Mouse (Mus musculus) spleen, adult 18-20 months (tissue): ENCODE measurements around the gene Mamdc4.

ENCODE experiments used
- DNase-seq, 2 experiments: peaks; one replicate each; pipeline ENCODE4 v3.0.0; 2022; ENCODE audit warnings: mixed read lengths in 2 of 2

The Mamdc4 gene

DNA sequence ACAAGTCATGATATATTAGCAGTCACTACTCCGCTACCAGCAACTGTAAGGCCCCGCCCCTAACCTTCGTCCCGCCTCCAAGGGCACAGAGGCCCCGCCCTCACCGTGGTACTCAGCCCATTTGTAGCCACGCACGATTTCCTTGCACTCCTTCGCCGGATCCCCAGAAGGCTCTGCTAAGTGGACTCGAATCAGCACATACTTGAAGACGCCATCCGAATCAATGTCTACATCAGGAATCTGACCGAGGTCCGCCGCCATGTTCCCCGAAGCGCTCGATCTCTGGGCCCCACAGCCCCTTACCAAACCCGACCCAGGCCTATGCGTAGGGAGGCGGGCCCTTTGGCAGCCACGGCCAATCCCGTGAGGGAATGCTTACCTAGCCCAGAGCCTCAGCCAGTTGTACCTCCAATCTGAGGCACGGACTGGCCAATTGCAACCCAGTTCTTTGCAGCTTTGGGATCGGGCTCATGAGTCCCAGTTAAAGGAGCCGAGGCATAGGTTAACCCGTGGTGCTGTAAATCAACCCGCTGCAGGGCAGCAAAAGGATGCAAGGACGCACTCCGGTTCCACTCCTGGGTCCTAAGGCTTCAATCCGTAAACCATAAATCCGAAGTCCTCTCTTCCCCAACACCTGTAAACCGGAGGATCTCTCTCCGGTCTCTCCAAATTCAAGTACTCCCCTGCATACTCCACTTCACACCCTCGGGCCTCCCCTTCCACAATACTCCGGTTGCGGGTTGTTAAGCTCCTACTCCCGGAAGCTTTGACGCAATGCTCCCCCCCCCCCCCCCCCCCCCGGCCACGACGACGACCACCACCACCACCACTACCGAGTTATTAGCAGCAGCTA lies at the start of gene Mamdc4, which contains the start of gene Phpt1:
Gene Mamdc4 (minus strand): TSS at position 267 of the 853 bp plus-strand sequence.
Gene Phpt1 (minus strand): TSS at position 646 of the 853 bp plus-strand sequence.
- peak; percentile 92 to 98 for DNase-seq

DNA sequence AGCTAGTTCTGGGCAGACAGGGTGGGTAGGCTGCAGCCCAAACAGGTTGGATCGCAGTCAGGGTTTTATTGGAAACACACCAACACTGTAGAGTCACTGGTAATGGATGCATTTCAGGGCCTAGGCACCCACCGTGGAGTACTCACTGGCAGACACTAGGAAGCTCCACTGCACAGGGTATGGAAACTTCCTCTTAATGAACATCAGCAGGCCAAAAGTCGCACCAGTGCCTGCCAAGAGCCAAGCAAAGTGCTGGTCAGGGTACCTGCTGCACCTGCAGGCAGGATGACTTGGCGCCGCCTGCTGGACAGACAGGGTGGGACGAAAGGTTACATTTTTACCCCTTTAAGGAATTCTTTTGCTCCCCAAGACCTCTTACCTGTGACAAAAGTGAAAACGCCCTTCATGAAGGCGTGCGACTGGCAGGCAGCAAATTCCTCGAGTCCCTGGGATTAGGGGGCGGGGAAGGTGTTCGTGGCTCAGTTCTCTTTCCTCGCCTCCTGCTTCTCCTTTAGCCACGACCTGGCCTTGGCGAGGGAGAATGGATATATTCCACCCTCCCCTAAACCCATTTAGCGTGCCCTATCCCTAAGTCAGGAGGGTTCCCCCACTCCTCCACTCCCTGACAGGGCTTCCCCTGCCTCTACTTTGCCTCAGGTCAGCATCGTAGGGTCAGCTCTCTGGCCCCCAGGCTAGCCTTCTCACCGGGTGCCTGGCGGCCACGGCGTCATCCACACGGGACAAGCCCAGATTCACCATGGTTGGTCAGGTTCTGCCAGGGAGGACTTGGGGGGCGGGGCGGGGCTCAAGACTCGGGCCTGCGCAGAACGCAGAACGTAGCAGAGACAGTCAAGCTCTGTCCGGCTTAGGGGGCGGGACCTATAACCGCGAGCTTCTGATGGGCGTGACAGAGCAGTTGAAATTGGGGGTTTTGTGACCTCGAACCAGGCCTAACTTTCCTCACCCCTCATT lies 46.9 kb upstream of the Mamdc4 start, which contains the start of gene Tmem141:
Gene Tmem141 (minus strand): TSS at position 777 of the 972 bp plus-strand sequence.
- peak; percentile 65 to 71 for DNase-seq

DNA sequence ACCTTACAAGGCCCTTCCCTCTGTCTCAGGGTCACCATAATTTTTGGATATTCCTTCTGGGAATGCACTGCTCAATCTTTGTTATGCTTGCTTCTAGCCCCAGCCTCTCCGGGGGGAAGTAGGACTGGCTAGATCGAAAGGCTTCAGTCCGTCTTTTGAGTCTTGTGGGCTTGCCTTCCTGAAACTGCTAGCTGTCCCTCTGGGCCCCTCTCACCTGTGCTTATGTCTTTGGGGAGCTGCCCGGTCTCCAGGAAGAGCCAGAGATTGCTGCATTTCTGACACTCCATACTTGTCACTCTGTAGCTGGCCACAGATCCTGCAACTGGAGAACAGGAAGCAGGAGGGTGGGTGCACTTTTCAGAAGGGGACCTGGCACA lies 46.2 kb upstream of the Mamdc4 start:
- no peak for DNase-seq

DNA sequence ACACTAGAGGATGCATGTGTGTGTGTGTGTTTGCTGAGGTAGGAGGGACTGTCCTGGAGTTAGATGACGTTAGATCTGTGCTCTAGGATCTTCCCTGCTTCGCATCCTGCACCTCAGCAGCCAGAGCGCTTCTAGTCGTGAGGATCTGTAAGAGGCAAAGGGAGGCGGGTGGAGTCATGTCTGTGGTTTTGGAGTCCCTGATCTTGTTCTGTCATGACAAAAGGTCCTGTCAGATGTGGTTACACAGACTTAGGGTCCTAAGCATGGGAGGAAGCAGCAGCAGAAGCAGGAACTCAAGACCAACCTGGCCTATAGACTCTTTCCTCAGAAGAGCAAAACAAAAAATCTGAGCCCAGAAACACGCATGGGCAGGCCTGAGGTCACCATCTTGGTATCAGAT lies 45.7 kb upstream of the Mamdc4 start:
- no peak for DNase-seq

DNA sequence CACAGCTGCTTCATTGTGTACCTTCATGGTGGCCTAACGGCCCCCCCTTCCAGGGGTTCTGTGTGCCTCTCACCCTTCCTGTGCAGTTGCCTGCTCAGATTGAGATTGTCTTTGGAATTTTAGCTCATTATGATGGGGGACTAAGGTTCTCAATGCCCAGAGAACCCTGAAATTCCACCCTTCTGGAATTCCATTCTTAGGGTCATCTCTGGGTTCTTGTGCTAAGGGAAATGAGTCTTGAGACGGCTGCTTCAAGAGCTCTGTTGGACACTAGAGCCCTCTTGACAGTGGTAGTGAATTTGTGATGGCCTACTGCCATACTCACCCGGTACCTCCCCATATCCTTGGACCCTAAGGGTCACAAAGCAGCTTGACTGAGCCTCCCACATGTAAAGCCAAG lies 42.9 kb upstream of the Mamdc4 start, which contains the start of gene Ccdc183:
Gene Ccdc183 (minus strand): TSS at position 101 of the 400 bp plus-strand sequence.
- no peak for DNase-seq

DNA sequence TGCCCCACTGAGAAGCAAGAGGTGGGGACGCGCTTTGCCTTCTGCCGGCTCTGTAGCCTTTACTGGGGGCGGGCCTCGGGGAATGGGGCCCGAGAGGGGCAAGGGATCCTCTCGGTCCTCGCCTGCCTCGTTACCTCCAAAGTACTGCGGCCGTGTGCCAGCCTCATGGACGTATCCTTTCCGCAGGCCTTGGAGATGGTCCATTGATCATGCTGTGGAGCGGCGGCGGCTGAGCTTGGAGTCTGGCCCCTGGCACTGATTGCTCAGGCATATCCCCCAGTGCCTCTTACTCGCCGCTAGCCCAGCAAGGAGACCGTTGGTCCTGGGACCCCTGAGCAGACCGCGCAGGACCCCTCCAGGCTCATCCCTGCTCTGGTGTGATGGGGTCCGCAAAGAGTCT lies 41.8 kb upstream of the Mamdc4 start:
- no peak for DNase-seq

DNA sequence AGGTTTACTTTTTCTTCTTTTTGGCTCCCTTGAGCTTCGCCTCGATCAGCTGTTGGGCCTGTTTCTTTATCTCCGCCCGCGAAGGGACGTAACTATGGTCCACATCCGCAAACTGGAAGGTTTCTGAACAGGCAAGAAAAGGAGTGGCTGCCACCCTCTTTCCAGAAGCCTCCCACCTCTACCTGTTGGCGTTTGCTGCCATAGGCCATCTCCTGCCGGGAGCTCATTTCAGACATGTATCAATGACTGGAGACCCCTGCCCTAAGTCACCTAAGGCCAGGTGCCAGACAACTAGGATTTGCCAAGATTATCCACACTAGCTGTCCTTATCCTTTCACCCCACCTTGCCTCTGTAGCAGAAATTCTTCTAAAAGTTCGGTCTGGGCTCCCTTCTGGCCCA lies 34.0 kb upstream of the Mamdc4 start:
- no peak for DNase-seq

DNA sequence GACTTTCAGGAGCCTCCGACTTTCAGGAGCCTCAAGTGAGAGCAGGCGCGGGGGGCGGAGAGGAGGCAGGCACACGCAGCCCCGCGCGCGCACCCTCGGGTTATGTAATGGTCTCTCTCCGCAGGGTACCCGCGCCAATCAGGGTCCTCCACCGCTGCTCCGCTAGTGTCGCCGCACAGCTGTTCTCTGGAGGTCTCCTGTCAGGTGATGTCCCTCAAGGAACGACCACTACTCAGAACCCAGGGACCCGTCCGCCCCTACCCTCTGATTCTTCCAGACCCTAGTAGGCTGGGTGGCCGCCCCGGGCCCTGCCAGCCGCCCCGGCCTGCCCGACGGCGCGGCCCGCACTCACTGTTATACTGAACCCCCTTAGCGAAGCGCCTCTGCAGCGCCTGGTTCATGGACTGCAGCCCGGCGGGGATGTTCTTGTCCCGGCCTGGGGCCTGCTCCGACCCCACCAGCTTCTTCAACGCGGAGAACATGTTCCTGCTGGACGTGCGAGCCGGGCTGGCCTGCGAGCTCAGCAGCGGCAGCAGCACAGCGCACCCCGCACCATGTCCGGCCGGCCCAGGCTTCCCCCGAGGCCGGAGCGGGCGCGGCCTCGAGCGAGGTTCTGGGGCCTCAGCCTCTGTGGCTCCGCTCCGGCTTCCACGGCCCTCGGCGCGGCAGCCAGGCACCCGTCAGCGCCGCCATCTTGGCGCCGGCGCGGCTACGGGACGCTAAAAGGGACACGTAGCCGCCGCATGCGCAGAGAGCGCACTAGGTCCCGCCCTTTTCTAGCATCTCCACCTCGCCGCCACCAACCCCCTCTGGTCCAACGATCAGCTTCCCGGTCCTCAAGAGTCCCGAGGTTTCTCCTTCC lies 33.3 kb upstream of the Mamdc4 start, which contains the start of gene Rabl6:
Gene Rabl6 (minus strand): TSS at position 761 of the 862 bp plus-strand sequence.
- DNase-seq, result peak; percentile 75 to 86

DNA sequence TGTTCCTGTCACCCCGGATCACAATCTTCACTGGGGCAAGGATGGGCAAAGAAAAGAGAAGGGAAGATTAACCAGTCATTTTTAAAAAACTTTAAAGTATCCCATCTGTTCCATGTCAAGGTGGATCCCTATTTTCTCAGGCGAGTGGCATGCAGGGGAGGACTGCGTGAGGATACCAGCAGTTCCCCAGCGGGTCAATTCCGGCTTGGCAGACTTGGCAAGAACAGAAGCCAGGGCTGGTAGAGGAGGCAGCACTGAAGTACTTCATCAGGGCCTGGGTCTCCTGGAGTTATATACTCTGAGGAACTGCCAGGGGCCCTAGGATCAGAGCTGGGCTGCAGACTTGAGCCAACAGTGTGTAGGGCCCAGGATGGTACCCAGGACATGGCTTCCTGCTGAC lies 27.9 kb upstream of the Mamdc4 start:
- DNase-seq, result no peak

DNA sequence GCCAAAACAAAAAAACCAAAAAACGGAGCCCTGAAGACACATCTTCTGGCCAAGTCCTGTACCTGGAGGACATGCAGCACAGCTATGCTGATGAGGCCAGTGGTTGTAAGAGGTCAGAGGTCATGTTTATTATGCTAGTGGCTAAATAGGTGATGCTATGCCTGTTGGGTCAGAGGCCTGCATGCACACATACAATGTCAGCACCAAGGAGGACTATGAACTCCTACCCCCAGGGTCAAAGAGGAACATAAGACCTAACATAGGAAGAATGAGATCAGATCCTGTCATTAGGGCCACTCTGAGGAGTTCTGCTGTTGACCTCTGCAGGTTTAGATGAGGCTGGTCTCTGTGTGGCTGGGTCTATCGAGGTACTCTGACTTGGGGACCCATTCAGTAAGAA lies 25.4 kb upstream of the Mamdc4 start:
- no peak for DNase-seq

DNA sequence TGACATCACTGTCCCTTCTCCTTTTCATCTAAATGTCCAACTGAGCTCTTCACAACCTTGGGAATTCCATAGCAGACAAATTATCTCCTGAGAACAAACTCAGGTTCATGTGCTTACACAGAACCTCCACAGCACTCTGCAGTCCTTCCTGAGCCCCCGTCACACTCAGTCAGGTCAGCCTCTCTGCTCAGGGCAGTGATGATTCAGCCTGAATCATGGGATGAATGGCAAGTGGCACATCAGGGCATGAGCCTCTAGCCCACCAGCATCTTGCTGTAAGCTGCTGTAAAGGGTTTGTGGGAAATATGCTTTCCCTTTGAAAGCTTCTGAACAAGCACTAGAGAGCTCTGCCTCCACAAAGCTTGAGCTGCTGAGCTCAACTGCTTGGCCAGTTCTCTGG lies 24.1 kb upstream of the Mamdc4 start:
- no peak for DNase-seq

DNA sequence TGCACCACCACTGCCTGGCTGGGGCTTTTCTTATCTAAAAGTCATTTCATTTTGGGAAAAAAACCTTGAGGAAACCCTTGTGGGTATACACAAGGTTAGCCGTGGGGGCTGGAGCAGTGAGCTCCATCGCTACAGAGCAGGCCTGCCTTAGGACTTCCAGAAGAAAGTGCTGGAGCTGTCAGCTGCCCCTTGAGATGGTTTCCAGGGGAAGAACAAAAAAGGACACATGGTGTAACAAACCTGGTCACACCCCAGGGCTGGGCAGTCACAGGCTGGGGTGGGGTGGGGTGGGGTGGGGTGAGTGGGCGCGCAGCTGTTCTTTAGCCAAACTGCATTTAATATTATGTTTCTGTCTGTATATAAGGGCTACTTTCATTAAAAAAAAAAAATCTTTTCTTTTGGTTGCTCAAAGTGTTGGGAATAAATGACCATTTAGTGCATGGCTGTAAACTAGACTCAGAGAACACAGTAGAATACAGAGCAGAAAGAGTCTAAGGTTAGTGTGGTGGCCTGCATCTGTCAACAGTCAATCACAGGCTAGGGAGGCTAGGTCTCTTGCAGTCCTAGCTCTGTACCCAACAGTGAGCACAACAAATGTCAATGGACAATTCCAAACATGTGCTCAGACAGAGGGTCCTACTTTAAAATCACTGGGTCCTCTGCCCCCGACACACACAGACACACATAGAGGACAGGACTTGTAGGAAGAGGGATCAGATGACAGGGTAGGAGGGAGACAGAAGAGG lies 22.3 kb upstream of the Mamdc4 start:
- DNase-seq, result no peak

DNA sequence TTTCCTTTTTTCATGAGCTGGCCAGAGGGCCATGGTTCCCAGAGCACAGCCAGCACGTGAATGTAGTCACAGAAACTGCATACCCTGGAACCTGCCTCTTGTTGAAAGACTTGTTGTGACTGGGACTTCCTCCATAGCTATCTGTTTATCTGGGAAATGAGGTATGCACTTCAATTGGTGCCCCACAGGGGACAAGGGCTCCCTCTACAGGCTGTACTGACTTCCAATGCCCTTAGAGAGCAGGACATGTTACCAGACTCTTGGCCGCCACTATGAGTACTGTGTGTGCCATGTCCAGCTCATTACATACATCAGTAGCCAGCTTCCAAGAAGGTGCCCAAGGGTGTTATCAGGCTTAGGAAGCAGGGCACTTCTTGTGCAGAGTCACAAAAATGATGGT lies 17.2 kb upstream of the Mamdc4 start:
- DNase-seq, result peak in 1 of 2 experiments; percentile 36

DNA sequence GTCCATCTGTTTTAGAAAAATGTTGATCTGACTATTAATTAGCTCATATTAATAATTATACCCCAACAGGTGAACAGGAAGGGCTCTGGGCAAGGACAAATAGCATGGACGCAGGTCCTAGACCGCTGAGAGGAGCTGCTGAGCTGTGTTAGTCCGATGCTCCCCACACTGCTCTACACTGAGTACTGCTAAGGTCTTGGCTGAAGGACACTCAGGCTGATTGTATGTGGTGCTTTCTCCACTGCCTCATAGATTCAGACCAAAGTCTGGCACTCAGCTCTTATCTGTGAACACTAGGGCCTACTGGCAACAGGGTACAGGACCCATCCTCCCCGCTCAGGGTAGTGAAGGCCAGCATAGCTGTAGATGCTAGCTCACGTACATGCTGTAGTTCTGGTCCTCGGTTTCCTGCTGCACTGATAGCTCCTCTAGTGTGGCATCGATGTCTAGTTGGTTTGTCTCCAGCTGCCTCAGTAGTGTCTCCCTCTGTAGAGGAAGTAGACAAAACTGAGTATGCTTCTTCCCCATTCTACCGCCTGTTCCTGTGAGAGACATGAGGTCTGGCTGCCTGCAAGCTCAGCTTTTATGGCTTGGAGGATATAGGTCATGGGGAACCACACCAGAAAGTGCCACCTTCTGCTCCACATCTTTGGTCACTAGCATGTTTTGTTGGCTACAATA lies 13.7 kb upstream of the Mamdc4 start:
- no peak for DNase-seq

DNA sequence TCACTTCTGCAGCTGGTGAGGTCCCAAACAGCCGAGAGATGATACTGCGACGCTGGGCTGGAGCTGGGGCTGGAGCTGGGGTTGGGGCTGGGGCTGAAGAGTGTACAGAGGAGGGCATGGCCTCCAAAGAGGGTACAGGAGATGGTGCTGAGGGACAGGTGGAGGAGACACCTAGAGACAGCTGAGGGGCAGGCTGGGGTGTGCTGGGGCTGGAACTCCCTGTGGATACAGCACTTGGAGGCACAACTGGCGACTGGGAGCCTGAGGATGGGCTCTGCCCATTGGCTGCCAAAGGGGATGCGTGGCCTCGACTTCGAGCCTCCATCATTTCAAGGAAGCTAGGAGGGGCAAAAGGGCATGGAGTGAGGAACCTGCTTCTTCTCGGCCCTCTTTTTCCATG lies 12.6 kb upstream of the Mamdc4 start:
- no peak for DNase-seq

DNA sequence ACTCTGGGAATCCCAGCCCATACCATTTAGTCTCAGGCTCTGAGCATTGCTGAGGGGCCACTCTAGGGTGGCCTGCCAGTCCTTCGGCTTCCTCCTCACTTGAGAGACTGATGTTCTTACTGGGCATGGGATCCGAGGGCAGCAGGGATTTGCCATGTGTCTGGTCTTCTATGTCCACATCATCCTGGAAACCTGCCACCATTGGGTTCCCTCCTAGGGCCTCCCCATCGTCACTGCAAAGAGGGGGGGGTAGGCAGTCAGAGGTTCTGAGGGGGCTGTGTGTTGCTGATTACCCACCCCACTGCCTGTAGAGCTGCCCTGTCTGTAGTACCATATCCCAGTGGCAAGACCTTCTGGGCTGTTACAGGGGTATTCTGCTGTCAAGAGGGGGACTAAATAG lies 11.0 kb upstream of the Mamdc4 start:
- no peak for DNase-seq

DNA sequence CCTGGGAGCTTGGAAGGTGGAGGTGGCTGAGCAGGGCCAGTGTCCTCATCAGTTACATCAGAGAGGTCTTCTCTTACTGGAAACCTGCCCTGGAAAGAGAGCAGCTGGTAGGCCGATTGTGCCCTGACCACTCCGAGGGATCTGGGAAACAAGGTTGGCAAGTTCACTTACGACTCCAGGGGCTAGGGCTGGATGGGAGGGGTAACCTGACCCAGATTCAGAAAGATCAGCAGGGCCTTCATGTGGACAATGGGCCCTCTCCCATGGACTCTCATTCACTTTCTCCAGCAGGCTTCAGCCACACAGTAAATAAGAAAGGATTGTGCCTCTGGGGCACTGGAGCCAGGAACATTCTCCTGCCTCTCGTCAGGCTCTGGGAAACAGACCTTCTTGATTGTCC lies 10.2 kb upstream of the Mamdc4 start:
- DNase-seq, result no peak

DNA sequence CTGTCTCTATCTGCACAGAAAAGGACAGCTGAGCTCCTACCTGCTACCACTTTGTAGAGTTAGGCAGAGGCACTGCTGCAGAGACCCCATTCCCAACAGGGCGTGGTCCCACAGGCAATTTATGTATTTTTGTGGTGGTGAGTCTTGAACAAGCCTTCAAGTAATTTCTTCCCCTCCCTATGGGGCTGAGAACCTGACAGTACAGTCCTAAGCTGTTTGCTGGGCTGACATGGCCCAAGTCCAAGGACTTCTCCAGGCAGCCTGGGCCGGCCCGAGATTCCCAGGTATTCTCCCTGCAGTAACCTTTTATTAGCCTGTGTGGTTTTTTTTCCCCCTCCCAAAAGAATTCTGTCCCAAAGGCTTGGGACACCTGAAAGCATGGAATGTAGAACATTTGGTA lies 9.5 kb upstream of the Mamdc4 start:
- DNase-seq, result no peak

DNA sequence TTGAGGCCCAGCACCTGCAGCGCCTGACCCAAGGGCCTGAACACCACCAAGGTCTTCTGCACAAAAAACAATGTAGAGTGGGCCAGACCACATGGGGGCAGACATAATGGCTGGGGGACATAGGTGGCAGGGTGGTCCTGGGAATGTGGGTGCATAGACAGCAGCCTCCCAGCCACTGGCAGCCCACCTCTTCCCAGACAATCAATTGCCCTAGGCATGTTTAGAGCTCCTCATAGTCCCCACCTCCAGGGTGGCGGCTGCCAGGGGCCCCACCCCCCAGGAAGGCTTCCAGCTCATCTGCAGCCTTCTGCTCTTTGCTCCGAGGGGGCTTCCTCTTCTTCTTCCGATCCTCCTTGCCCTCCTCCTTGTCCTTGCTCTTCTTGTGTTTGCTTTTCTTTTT lies 8.9 kb upstream of the Mamdc4 start:
- no peak for DNase-seq

DNA sequence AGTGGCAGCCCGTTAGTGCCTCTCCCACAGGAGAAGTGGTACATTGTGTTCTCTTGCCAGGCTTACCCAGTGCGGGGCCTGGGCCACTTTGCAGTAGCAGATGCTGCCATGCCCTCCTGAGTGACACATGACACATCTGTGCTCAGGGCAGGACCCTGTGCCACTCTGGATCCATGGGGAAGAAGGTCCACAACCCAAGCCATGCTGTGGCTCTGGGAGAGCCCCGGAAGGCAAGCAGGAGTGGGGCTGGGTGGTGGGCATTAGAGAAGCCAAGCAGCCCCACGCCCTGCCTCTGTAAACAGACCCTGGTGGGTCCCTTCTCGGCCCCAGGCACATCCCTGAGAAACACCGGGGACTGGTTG lies 8.5 kb upstream of the Mamdc4 start:
- DNase-seq, result no peak

DNA sequence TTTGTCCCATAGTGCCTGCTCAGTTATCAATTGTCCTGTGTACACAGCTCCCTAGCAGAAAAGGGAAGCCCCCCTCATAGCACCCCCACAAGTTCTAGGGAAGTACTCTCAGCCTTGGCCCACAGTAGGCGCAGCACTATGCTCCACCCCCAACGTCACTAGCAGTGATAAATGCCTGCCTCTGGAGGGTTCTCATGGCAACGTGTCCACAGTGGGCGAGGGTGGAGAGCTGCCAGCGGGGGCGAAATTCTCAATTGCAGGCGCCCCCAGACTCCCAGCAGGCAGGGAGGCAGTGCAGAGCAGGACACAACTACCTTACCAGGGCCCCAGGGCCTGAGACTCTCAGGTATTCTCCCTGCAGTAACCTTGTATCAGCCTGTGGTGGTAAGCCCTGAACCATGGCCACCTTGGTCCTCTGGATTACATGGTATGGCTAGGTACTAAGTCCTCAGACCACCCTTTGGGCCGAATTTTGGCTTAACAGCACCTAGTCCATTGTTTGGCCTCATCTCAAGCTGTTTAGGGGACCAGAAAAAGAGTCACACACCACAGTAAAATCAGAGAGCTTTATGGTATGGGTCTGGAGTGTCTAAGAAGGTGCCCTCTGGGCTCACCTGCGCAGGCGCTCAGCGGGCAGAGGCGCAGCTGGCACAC lies 7.9 kb upstream of the Mamdc4 start:
- no peak for DNase-seq
